Mouse (Mus musculus) spleen, adult 2 months (tissue): Measurements from ENCODE around the gene Gm20388.

Experiments used
- CTCF ChIP-seq: fragments of 200-500 bp; IDR thresholded peaks from 2 replicates; pipeline ENCODE4 v1.5.1; 2011; ENCODE audit warnings: mild to moderate bottlenecking, inconsistent platforms; ENCODE audit not compliant: insufficient read depth, insufficient read length, insufficient replicate concordance; ENCODE audit errors: extremely low read depth
- POLR2A ChIP-seq: fragments of 200-500 bp; IDR thresholded peaks from 2 replicates; pipeline ENCODE4 v1.6.1; 2011; ENCODE audit warnings: low read depth, low read length, inconsistent platforms

- TF ChIP-seq POLR2A (no peak), CTCF (no peak)
Observed at GRCm38 (mm10) chr8:123668681-123669080, 3758.0 kb downstream of the Gm20388 start.
